Mouse (Mus musculus) adrenal gland, postnatal 25 days (tissue): ENCODE measurements around the gene Olfr5. TPM values are rescaled to one million over a fixed set of nuclear protein-coding genes. Genes with fewer than 3 reads are reported as not detected.
"Not testable (repeated sequence)": the region's sequence is repeated elsewhere in the genome, so short reads cannot be mapped to it uniquely, and the experiment has no call there.

Experiments
- DNase-seq: peaks from one replicate; pipeline ENCODE4 v3.0.0; 2021; ENCODE audit warnings: mixed read lengths
- long read RNA-seq: library from polyadenylated mRNA; stranded (forward); transcript quantifications from one replicate; pipeline ENCODE4 v2.0.0, GENCODE M21; 2021
- total RNA-seq: library from RNA; stranded (reverse); gene quantifications from 2 replicates; pipeline ENCODE4 v1.2.3, GENCODE M21; 2021

Gene Olfr5
- total RNA-seq: not detected in 2 replicates
- long read RNA-seq: 0 reads

- no peak for DNase-seq
Observed at GRCm38 (mm10) chr7:6486841-6487240, at the start of gene Olfr5. Olfr5 (minus strand) TSS chr7:6486941.

DNA sequence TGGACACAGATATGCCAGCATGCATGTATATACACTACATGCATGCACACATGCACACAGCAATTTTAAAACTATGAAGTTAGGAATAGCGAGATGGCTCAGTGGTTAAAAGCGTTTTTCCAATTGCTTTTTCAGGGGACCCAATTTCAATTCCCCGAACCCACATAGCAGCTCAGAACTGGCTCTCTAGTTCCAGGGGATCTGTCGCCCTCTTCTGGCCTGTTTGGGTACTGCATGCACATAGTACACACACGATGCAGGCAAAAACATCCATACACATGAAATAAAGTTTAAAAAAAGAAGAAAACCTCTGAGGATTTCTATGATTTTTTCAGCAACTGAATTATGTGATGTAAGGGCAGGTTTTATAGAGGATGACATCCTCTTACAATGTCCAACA, 39.4 kb upstream of the Olfr5 start:
- no peak for DNase-seq

DNA sequence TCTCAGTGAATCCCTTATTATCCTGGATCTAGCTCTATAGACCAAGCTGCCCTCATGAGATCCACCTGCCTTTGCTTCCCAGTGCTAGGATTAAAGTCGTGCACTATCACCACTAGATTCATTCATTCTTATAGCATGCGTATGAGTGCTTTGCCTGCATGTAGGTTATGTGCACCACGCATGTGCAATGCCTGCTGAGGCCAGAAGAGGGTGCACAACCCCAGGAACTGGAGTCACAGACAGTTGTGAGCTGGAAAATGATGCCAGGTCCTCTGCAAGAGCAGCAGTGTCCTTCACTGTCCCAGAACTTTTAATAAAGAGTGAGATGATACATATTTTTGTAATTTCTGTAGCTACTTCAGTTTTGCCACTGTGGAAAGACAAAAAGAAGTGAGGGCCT, 38.3 kb upstream of the Olfr5 start:
- no peak for DNase-seq

DNA sequence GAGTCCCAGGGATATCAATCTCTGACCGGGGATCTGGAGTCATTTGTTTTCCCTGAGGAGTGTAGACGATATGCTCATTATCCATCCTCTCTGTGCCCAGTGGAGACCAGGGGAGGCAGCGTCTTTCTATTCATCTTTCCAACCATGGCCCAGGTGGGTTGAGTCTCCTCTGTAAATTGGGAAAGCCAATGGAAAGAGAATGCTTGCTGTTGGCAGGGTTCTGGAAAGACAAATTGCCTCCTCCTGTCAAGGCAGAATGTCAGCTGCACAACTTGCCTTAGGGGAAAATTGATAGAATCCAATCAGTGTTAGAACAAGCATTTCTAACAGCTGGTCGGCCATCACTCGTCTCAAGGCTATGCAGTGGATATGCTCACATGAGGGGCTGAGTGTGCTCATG, 36.1 kb upstream of the Olfr5 start, which contains the start of gene Olfr1349:
Gene Olfr1349, minus strand, starts transcription at position 101 of the 400 bp plus-strand sequence.
- no peak for DNase-seq

DNA sequence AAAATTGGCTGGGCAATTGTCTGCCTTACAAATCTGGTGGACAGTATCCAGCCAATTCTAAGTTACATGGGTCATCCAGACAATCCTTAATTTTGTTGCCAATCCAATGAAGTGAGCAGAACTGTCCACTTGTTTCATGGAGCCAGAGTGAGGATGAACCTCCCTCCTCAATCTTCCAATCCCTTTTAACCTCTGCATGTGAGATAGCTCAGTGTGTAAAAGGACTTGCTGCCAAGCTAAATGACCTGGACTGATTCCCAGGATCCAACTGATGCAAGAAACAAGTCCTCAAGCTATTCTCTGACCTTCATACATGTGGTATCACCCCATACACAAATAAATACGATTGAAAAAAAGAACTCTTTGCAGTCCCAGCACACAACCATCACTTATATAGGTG, 34.9 kb upstream of the Olfr5 start:
- DNase-seq: no peak

- no peak for DNase-seq
Observed at GRCm38 (mm10) chr7:6508648-6509047, 21.9 kb upstream of the Olfr5 start, which contains the start of gene Olfr1348. Olfr1348 (minus strand) TSS chr7:6508748.

DNA sequence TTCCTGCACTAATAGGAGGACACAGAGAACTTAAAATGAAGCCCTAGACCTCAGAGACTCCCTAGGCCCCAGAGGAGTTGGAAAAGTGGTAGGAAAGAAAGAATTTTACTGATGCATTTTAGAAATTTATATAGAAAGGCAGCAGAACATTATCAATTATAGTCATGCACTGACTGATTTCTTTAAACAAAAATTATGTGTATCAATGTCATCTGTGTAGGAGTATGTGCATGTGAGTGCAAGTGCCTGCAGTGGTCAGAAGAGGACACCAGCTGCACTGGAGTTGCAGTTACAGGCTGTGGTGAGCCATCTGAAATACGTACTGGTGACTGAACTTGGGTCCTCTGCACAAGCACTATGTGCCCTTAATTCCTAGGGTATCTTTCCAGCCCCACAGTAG, 12.9 kb upstream of the Olfr5 start, which contains the start of gene Olfr1347:
Gene Olfr1347, minus strand, starts transcription at position 101 of the 400 bp plus-strand sequence.
- DNase-seq: no peak

DNA sequence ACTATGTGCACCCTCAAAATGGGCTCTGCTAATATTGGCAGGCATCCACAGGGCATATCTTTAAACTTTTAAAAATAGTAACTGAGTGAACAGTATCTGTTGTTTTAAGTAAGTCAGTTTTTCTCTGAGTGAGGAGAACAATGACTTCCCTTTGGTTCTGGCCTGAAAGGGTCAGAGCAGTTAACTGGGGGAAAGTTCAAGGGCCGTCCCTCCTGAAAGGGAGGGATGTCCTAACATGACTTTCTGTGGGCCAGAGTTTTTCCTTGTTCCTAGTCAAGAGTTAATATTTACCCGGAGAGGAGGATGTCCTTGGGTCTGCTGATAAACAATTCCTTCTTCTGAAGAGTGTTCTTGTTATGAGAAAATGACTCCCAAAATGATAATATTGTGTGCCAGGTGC, 9.1 kb downstream of the Olfr5 start:
- not testable (repeated sequence) for DNase-seq

- no peak for DNase-seq
Observed at GRCm38 (mm10) chr7:6466951-6467350, 19.8 kb downstream of the Olfr5 start, which contains the start of gene Olfr1346. Olfr1346 (plus strand) TSS chr7:6467101.

DNA sequence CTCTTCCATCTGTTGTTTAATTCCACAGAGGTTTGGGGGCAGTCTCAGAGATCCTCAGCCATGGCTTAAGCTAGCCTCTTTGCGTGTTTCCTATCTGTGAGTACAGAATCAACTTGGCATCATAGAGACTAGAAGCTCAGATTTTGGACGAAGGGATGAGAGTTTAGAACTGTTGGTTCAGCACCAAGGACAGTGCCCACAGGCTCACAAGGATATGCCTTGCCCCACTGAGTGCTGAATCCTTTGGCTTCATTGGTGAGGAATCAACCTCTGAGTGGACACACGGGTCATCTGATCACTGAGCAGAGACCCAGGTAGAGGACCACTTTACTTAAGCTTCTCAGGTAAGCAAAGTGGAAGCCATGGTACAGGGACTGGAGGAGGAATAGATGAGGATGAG, 30.3 kb downstream of the Olfr5 start:
- DNase-seq: no peak

DNA sequence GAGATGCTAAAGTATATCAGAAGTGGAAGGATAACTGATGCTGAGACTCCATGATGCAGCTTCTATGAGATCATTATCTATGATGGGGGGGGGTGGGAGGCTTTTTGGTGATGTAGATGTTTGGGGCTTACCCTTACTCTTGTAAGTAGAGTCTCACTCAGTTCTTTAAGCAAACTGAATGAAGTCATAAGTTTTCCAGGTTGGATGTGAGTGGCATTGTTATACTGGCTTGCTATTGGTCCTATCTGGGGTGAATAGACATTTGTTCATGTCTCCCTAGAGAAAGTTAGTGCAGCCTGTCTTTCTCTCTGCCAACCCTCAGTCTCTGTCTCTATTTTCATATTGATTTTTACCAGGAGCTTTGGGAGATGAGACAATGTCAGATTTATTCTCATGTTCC, 30.9 kb downstream of the Olfr5 start, which contains the start of gene Olfr1336:
Gene Olfr1336, plus strand, starts transcription at position 301 of the 400 bp plus-strand sequence.
- no peak for DNase-seq

DNA sequence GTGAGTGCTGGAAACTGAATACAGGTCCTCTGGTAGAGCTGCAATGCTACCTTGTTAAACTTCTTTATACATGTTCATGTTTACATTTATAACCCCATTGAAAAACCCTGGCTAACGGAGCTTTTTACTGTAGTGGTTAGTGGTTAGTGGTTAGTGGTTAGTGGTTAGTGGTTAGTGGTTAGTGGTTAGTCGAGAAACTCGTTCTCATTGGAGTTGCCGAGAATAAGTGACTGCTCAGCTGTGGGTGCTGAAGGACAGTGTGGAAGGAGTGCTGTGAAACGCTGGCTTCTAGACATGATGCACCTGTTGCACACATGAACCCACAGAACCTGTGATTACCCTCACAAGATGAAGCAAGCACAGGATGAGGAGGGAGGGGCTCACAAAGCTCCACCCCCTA, 39.0 kb downstream of the Olfr5 start:
- DNase-seq: no peak

- no peak for DNase-seq
Observed at GRCm38 (mm10) chr7:6441173-6441572, 45.6 kb downstream of the Olfr5 start.

GRCm38 (mm10) chr7:6438388-6438787, 48.4 kb downstream of the Olfr5 start, which contains the start of gene Olfr1344:
Olfr1344 (plus strand) TSS chr7:6438688.
- DNase-seq: no peak

GRCm38 (mm10) chr7:6430342-6430741, 56.4 kb downstream of the Olfr5 start:
- DNase-seq: peak; percentile 28

- no peak for DNase-seq
Observed at GRCm38 (mm10) chr7:6429381-6429780, 57.4 kb downstream of the Olfr5 start.

Other genes starting within 250 kb of the Olfr5 start
- gene Epp13, start 234.2 kb downstream of the Olfr5 start, total RNA-seq: not detected in 2 replicates
- 6.7 and 9.7 TPM in 2 replicates for gene Zfp667, start 200.4 kb downstream of the Olfr5 start, total RNA-seq
- gene Zfp583, start 155.7 kb downstream of the Olfr5 start, total RNA-seq: 2.9 and 3.9 TPM in 2 replicates
- 0.62 and 0.94 TPM in 2 replicates for gene Gm3854, start 143.2 kb downstream of the Olfr5 start, total RNA-seq
- gene Zfp78, start 123.7 kb downstream of the Olfr5 start, total RNA-seq: 3.6 and 4.7 TPM in 2 replicates
- gene Zfp28, start 103.6 kb downstream of the Olfr5 start, total RNA-seq: 3.9 and 4.6 TPM in 2 replicates
- gene Smim17, start 88.2 kb downstream of the Olfr5 start, total RNA-seq: not detected in 2 replicates
- gene Gm20715, start 76.7 kb downstream of the Olfr5 start, total RNA-seq: 0.09 TPM in 1 of 2 replicates, not detected in the other
- gene Olfr1344, start 48.3 kb downstream of the Olfr5 start, total RNA-seq: not detected in 2 replicates
- gene Olfr1336, start 30.8 kb downstream of the Olfr5 start, total RNA-seq: not detected in 2 replicates
- not detected in 2 replicates for gene Olfr1346, start 19.8 kb downstream of the Olfr5 start, total RNA-seq
- gene Olfr1347, start 12.8 kb upstream of the Olfr5 start, total RNA-seq: not detected in 2 replicates
- not detected in 2 replicates for gene Olfr1348, start 21.8 kb upstream of the Olfr5 start, total RNA-seq
- not detected in 2 replicates for gene Olfr1349, start 36.0 kb upstream of the Olfr5 start, total RNA-seq
- gene Olfr1350, start 77.9 kb upstream of the Olfr5 start, total RNA-seq: not detected in 2 replicates
- 5.5 and 5.8 TPM in 2 replicates for gene Zim1, start 209.5 kb upstream of the Olfr5 start, total RNA-seq
- 32.2 and 49.5 TPM in 2 replicates for gene Peg3, start 243.5 kb upstream of the Olfr5 start, total RNA-seq
- 1.2 and 1.7 TPM in 2 replicates for gene Usp29, start 243.6 kb upstream of the Olfr5 start, total RNA-seq